Mouse (Mus musculus) heart, postnatal 0 days (tissue): Measurements from ENCODE around the gene Plin2. TPM values are rescaled to one million over a fixed set of nuclear protein-coding genes. Genes with fewer than 3 reads are reported as not detected.
A peak's percentile ranks its signal among the peaks of the same experiment; 100 is the strongest.

Source experiments
- ATAC-seq: fragments of 200-750 bp; cut with Nextera tagmentation; 2 replicates; pipeline ENCODE4 v1.8.0; 2017; ENCODE audit warnings: low read depth, moderate number of reproducible peaks, moderate library complexity; ENCODE audit not compliant: insufficient read depth
- DNase-seq: peaks from one replicate; pipeline ENCODE4 v3.0.0-alpha.2; 2016; ENCODE audit warnings: low spot score
- H3K27ac ChIP-seq: fragments of 300-500 bp; sonication (generic); 2 replicates; pipeline ENCODE4 v1.5.1; 2014; ENCODE audit warnings: low read depth, mild to moderate bottlenecking
- H3K27me3 ChIP-seq: fragments of 300-500 bp; sonication (generic); 2 replicates; pipeline ENCODE4 v1.6.1; 2014; ENCODE audit warnings: low read length, mixed read lengths; ENCODE audit not compliant: control insufficient read depth, insufficient read depth
- H3K36me3 ChIP-seq: fragments of 300-500 bp; sonication (generic); replicated peaks from 2 replicates; pipeline ENCODE4 v1.6.1; 2014; ENCODE audit warnings: low read length, mixed read lengths; ENCODE audit not compliant: control insufficient read depth, insufficient read depth
- H3K4me1 ChIP-seq: fragments of 300-500 bp; sonication (generic); 2 replicates; pipeline ENCODE4 v1.6.1; 2014; ENCODE audit warnings: antibody characterized with exemption; ENCODE audit not compliant: control insufficient read depth, insufficient read depth
- H3K4me2 ChIP-seq: fragments of 300-500 bp; sonication (generic); 2 replicates; pipeline ENCODE4 v1.6.1; 2014; ENCODE audit warnings: low read depth, mild to moderate bottlenecking, low read length, moderate library complexity
- H3K4me3 ChIP-seq: fragments of 300-500 bp; sonication (generic); 2 replicates; pipeline ENCODE4 v1.5.1; 2014; ENCODE audit warnings: low read depth, low read length
- H3K9ac ChIP-seq: fragments of 300-500 bp; sonication (generic); replicated peaks from 2 replicates; pipeline ENCODE4 v1.6.1; 2014; ENCODE audit warnings: low read depth, low read length, mixed read lengths
- H3K9me3 ChIP-seq: fragments of 300-500 bp; sonication (generic); replicated peaks from 2 replicates; pipeline ENCODE4 v1.6.1; 2016; ENCODE audit warnings: low read length; ENCODE audit not compliant: control insufficient read depth
- CTCF ChIP-seq: IDR thresholded peaks from 2 replicates; pipeline ENCODE4 v1.5.1; 2016; ENCODE audit warnings: antibody characterized with exemption, control low read depth, low read depth
- EP300 ChIP-seq: IDR thresholded peaks from 2 replicates; pipeline ENCODE4 v1.6.1; 2016; ENCODE audit warnings: antibody characterized with exemption, low read depth
- WGBS: fragments of 180-500 bp; shearing (Covaris S2); extraction: QIAGEN DNeasy Blood & Tissue Kit; methylation state at CpG from one replicate; pipeline ENCODE4 v1.1.7; 2014; 5-methylcytosine and 5-hydroxymethylcytosine counted together
- polyA plus RNA-seq: library from polyadenylated mRNA; unstranded; fragments of >200 nt; fragmentation: Nextera tagmentation; extraction: Ambion mirVana; gene quantifications from 2 replicates; pipeline ENCODE4 v1.2.1, GENCODE M21; 2015
- total RNA-seq: library from RNA; depleted of rRNA; stranded (reverse); fragments of >200 nt; gene quantifications from 2 replicates; pipeline ENCODE4 v1.2.3, GENCODE M21; 2014; ENCODE audit warnings: low replicate concordance; rRNA removed

The Plin2 gene
- total RNA-seq = 82.6 and 92.3 TPM in 2 replicates
- 63.9 and 76.3 TPM in 2 replicates for polyA plus RNA-seq

- DNase-seq (peak; percentile 71), ATAC-seq (peak; percentile 87)
- H3K27me3 ChIP-seq = no peaks in the 10 kb centered on the region
- H3K9ac ChIP-seq = peak within 1 kb of the TSS; percentile 90
- H3K4me3 ChIP-seq = peak within 1 kb of the TSS; percentile 90
- peak within 1 kb of the TSS; percentile 65 for H3K4me2 ChIP-seq
- H3K27ac ChIP-seq = peak within 1 kb of the TSS; percentile 92
- TF ChIP-seq CTCF = no peak
- TF ChIP-seq EP300 = no peak
- H3K9me3 ChIP-seq = no peaks in the 10 kb centered on the region
- H3K4me1 ChIP-seq = peaks cover 29% of the 10 kb centered on the region
- H3K36me3 ChIP-seq = peaks cover 26% of the 10 kb centered on the region
- WGBS = 0% methylated on average over 18 of the region's 18 CpGs
These were observed at the start of gene Plin2 for GRCm38 (mm10) chr4:86669780-86670201. Gene Plin2 (minus strand): TSS chr4:86670060.

- TF ChIP-seq CTCF = no peak
- H3K4me2 ChIP-seq = no peak overlapping the region
- H3K36me3 ChIP-seq = no peaks in the 10 kb centered on the region
- ATAC-seq (no peak), DNase-seq (no peak)
- H3K27ac ChIP-seq = no peak overlapping the region
- H3K9ac ChIP-seq = no peak overlapping the region
- WGBS = 62% methylated on average over 4 of the region's 4 CpGs
- H3K4me1 ChIP-seq = 0 out of 2 replicates have a peak, but pooled peaks cover 8% of the 10 kb centered on the region
- no peak overlapping the region for H3K4me3 ChIP-seq
- no peaks in the 10 kb centered on the region for H3K27me3 ChIP-seq
- H3K9me3 ChIP-seq = no peaks in the 10 kb centered on the region
These were observed 49.2 kb upstream of the Plin2 start for GRCm38 (mm10) chr4:86718878-86719577.

- no peak overlapping the region for H3K27ac ChIP-seq
These were observed 47.3 kb upstream of the Plin2 start for GRCm38 (mm10) chr4:86717176-86717575.

GRCm38 (mm10) chr4:86715341-86715740, 45.5 kb upstream of the Plin2 start:
- Histone ChIP-seq H3K36me3 (no peaks in the 10 kb centered on the region), H3K4me3 (no peak overlapping the region), H3K27ac (no peak overlapping the region), H3K4me1 (0 out of 2 replicates have a peak, but pooled peaks cover 8% of the 10 kb centered on the region), H3K27me3 (no peaks in the 10 kb centered on the region), H3K9ac (no peak overlapping the region), H3K4me2 (no peak overlapping the region), H3K9me3 (no peaks in the 10 kb centered on the region)
- TF ChIP-seq EP300 (no peak), CTCF (no peak)
- no peak for DNase-seq
- no peak for ATAC-seq
- WGBS = 81% methylated on average over 1 of the region's 1 CpGs

More at GRCm38 (mm10) chr4:86717176-86717575, 47.3 kb upstream of the Plin2 start:
- TF ChIP-seq EP300 (no peak), CTCF (no peak)
- H3K9me3 ChIP-seq = no peaks in the 10 kb centered on the region
- H3K4me3 ChIP-seq = no peak overlapping the region
- 37% methylated on average over 1 of the region's 1 CpGs for WGBS
- peak; percentile 55 for DNase-seq
- H3K4me2 ChIP-seq = no peak overlapping the region
- no peaks in the 10 kb centered on the region for H3K36me3 ChIP-seq
- no peak overlapping the region for H3K9ac ChIP-seq
- 0 out of 2 replicates have a peak, but pooled peaks cover 8% of the 10 kb centered on the region for H3K4me1 ChIP-seq
- no peaks in the 10 kb centered on the region for H3K27me3 ChIP-seq
- no peak for ATAC-seq

- Histone ChIP-seq H3K4me1 (0 out of 2 replicates have a peak, but pooled peaks cover 8% of the 10 kb centered on the region), H3K9ac (no peak overlapping the region), H3K27me3 (no peaks in the 10 kb centered on the region), H3K27ac (peak overlapping the region; percentile 67; the same call in 1 of the 2 replicates), H3K9me3 (no peaks in the 10 kb centered on the region), H3K36me3 (no peaks in the 10 kb centered on the region), H3K4me2 (no peak overlapping the region), H3K4me3 (no peak overlapping the region)
- 68% methylated on average over 2 of the region's 2 CpGs for WGBS
- no peak for ATAC-seq
- TF ChIP-seq CTCF (no peak), EP300 (no peak)
- DNase-seq = no peak
These were observed 43.7 kb upstream of the Plin2 start for GRCm38 (mm10) chr4:86713518-86713917.
